Mouse (Mus musculus) NIH3T3 (cell line): ENCODE results near the gene Wwc2.
A peak's percentile ranks its signal among the peaks of the same experiment; 100 is the strongest.

Experiments used
- DNase-seq: peaks from one replicate; pipeline ENCODE4 v3.0.0-alpha.2; 2012; ENCODE audit warnings: low read depth

The Wwc2 gene

GRCm38 (mm10) chr8:47905256-47905655, 85.5 kb downstream of the Wwc2 start:
- no peak for DNase-seq

GRCm38 (mm10) chr8:47904004-47904403, 86.7 kb downstream of the Wwc2 start:
- DNase-seq, result no peak

GRCm38 (mm10) chr8:47902704-47903103, 88.0 kb downstream of the Wwc2 start:
- no peak for DNase-seq

GRCm38 (mm10) chr8:47900361-47900760, 90.4 kb downstream of the Wwc2 start:
- no peak for DNase-seq

- DNase-seq, result no peak
Observed at GRCm38 (mm10) chr8:47899891-47900290, 90.8 kb downstream of the Wwc2 start.

- DNase-seq, result no peak
Observed at GRCm38 (mm10) chr8:47892419-47892818, 98.3 kb downstream of the Wwc2 start.

- DNase-seq, result no peak
Observed at GRCm38 (mm10) chr8:47891641-47892040, 99.1 kb downstream of the Wwc2 start.

GRCm38 (mm10) chr8:47890814-47891210, 99.9 kb downstream of the Wwc2 start:
- DNase-seq, result no peak

- peak; percentile 57 for DNase-seq
Observed at GRCm38 (mm10) chr8:47889936-47890813, 100.5 kb downstream of the Wwc2 start.

GRCm38 (mm10) chr8:47888841-47889570, 101.7 kb downstream of the Wwc2 start:
- DNase-seq, result peak; percentile 89

GRCm38 (mm10) chr8:47884306-47884705, 106.4 kb downstream of the Wwc2 start:
- DNase-seq, result no peak

GRCm38 (mm10) chr8:47883739-47884138, 107.0 kb downstream of the Wwc2 start:
- no peak for DNase-seq

- DNase-seq, result no peak
Observed at GRCm38 (mm10) chr8:47878516-47878915, 112.2 kb downstream of the Wwc2 start.

- DNase-seq, result no peak
Observed at GRCm38 (mm10) chr8:47875865-47876264, 114.9 kb downstream of the Wwc2 start.

GRCm38 (mm10) chr8:47874497-47875178, 116.1 kb downstream of the Wwc2 start:
- no peak for DNase-seq

- peak; percentile 81 for DNase-seq
Observed at GRCm38 (mm10) chr8:47872361-47873107, 118.2 kb downstream of the Wwc2 start.

GRCm38 (mm10) chr8:47867067-47867466, 123.7 kb downstream of the Wwc2 start:
- peak; percentile 91 for DNase-seq

- no peak for DNase-seq
Observed at GRCm38 (mm10) chr8:47866568-47866967, 124.2 kb downstream of the Wwc2 start.

- DNase-seq, result no peak
Observed at GRCm38 (mm10) chr8:47859259-47859658, 131.5 kb downstream of the Wwc2 start.

GRCm38 (mm10) chr8:47853356-47853755, 137.4 kb downstream of the Wwc2 start:
- no peak for DNase-seq

- DNase-seq, result no peak
Observed at GRCm38 (mm10) chr8:47852737-47853136, 138.0 kb downstream of the Wwc2 start.
